Mouse (Mus musculus): ENCODE results near the gene Rps9.
A peak's percentile ranks its signal among the peaks of the same experiment; 100 is the strongest.

- TF ChIP-seq CTCF (IDR thresholded peaks at IDR 0.05; ENCODE audit: low read depth) (0 out of 2 replicates have a peak, but pooled peaks have one; percentile 2), EP300 (IDR thresholded peaks at IDR 0.05; ENCODE audit: low read depth) (no peak)
Measured at GRCm38 (mm10) chr7:3692382-3692986, 11.3 kb upstream of the Rps9 start, which contains the start of gene Tsen34.
